Mouse (Mus musculus): ENCODE measurements around the gene 3300002I08Rik.
"Not testable (repeated sequence)": the region's sequence is repeated elsewhere in the genome, so short reads cannot be mapped to it uniquely, and the experiment has no call there.

The 3300002I08Rik gene

GRCm38 (mm10) chr2:150362113-150362877 is at the start of gene 3300002I08Rik:
Gene 3300002I08Rik (minus strand): TSS chr2:150362765.
- ChIA-PET CTCF (interaction anchor here in 2 of 4 experiments (0.6 to 1.5 kb wide), 2 partner anchors 51 to 1591 kb away, joined by 6 to 8 read pairs; partner anchors contain the start of gene Cst11 (in 1 of the 2)), POLR2A (interaction anchor here (0.6 to 1.7 kb wide), 14 partner anchors 9 to 317 kb away, joined by 3 to 46 read pairs (median 4); partner anchors contain the start of genes Apmap (in 1 of the 4), Zfp345 (in 1 of the 4) and Zfp442 (in 1 of the 4))

GRCm38 (mm10) chr2:150412146-150412545 is 49.6 kb upstream of the 3300002I08Rik start:
- POLR2A ChIA-PET: interaction anchor here in 2 of 4 experiments (0.9 to 1.2 kb wide), 3 partner anchors 9 to 101 kb away, joined by 3 to 7 read pairs (median 3); no protein-coding TSS in a partner anchor
- CTCF ChIA-PET: interaction anchor here in 1 of 4 experiments (0.6 kb wide), 1 partner anchor 10 kb away, joined by 6 read pairs; no protein-coding TSS in a partner anchor

- ChIA-PET CTCF (no interaction called here), POLR2A (no interaction called here)
Observed at GRCm38 (mm10) chr2:150390198-150390597, 27.6 kb upstream of the 3300002I08Rik start.

DNA sequence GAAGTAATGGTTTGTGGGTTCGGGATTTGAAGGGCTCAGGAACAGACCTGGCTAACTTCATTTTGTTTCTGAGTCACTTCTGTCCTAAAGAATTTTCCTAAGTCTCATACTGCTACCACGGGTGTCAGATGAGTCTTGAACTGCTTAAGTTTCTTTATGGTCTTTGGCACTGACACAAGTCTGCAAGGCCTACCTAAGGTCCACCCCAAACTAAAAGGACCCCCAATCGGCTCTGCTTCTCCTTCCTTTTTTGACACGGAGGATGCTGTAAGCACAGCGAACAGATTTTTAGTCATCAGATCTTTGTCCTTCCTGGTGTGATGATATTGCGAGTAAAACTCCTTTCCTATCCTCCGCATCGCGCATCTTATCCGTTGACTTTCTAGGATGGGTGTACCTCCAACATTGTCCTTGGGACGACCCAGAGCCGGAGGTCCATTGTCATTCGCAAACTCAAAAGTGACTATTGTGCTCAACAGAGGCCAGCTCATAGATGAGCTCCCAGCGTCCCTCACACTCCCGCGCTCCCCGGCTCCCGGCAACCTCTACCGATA is 23.1 kb upstream of the 3300002I08Rik start:
- CTCF ChIA-PET, POLR2A ChIA-PET: not testable (repeated sequence)

DNA sequence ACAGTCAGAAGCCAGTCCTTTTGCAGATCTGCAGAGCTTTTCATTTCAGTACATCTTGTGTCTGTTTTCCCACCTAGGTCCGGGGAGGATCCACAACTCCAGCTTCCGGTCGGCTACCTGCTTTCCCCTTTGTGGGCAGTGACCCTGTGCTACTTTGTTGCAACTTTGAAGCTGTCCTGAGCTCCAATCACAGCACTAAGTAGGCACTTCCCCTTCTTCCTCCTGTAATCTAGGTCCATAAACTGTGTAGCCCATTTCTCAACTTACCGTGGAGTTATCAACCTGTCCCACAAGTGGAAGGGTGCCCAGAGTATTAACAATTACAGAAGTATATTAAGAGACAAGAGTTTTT is 289 bp upstream of the 3300002I08Rik start:
- POLR2A ChIA-PET: interaction anchor here (0.7 to 1.7 kb wide), 11 partner anchors 8 to 298 kb away, joined by 3 to 46 read pairs (median 4); partner anchors contain the start of genes Zfp345 (in 1 of the 4) and Zfp442 (in 1 of the 4)
- CTCF ChIA-PET: interaction anchor here in 2 of 4 experiments (0.6 to 1.5 kb wide), 2 partner anchors 52 to 1592 kb away, joined by 6 to 8 read pairs; partner anchors contain the start of gene Cst11 (in 1 of the 2)

- POLR2A ChIA-PET, CTCF ChIA-PET: not testable (repeated sequence)
Observed at GRCm38 (mm10) chr2:150357136-150357535, 5.4 kb downstream of the 3300002I08Rik start.

DNA sequence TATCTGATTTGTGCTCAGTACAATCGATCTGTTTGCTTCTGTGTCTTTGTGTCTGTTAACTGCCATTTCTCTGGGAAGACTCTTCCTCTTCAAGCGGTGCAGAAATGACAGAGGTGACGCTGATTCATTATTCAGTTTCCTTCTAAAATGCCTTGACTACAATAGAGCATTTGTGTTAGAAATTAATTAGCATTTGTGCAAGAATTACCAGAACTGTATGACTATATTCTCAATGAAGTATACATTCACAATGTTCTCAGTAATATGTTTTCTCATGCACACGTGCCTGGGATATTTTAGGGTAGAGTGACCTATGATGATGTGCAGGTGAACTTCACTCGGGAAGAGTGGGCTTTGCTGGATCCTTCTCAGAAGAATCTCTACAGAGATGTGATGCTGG is 39.2 kb downstream of the 3300002I08Rik start, which contains the start of gene Gm10130:
Gm10130 (plus strand) TSS at position 301 of the 400 bp plus-strand sequence.
- CTCF ChIA-PET: no interaction called here
- POLR2A ChIA-PET: no interaction called here

- POLR2A ChIA-PET: interaction anchor here in 2 of 4 experiments (0.8 to 1.7 kb wide), 4 partner anchors 8 to 44 kb away, joined by 3 to 5 read pairs (median 4); partner anchors contain the start of gene 3300002I08Rik (in 1 of the 2)
- CTCF ChIA-PET: no interaction called here
Observed at GRCm38 (mm10) chr2:150318973-150319372, 43.6 kb downstream of the 3300002I08Rik start.

DNA sequence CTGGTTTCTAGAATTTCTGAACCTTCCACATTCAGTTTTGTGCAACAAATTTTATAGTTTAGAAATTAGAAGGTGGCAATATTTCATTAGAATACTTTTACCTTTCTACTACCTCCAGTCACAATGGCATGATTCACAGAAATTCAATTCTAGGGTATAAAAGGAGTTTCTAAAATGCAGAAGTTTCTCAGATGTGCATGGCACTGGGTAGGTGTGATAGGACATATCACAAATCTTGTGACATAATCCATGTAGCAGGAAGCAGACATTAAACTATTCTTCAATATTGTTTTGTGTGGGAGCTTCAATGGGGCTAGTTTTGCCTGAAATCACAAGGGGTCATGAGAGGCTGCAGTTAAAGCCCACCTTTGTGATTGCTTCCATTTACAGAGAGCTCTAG is 46.4 kb downstream of the 3300002I08Rik start:
- POLR2A ChIA-PET: interaction anchor here in 1 of 4 experiments (0.6 kb wide), 1 partner anchor 1311 kb away, joined by 6 read pairs; no protein-coding TSS in a partner anchor
- CTCF ChIA-PET: no interaction called here

- CTCF ChIA-PET: interaction anchor here in 3 of 4 experiments (0.6 to 1.4 kb wide), 7 partner anchors 15 to 438 kb away, joined by 3 to 6 read pairs (median 4); partner anchors contain the start of genes Gm14124 (in 2 of the 3), 3300002I08Rik (in 1 of the 3), Entpd6 (in 1 of the 3) and Gm14139 (in 1 of the 3)
- POLR2A ChIA-PET: interaction anchor here (0.6 to 1.9 kb wide), 33 partner anchors 8 to 1673 kb away, joined by 3 to 46 read pairs (median 4); partner anchors contain the start of genes 3300002I08Rik (in 4 of the 4), Gm14124 (in 2 of the 4), Zfp442 (in 2 of the 4) and Abhd12 (in 1 of the 4)
Observed at GRCm38 (mm10) chr2:150310952-150311884, 51.3 kb downstream of the 3300002I08Rik start.

- ChIA-PET CTCF (no interaction called here), POLR2A (interaction anchor here in 1 of 4 experiments (1.2 kb wide), 1 partner anchor 55 kb away, joined by 3 read pairs; the partner anchor contains the start of gene 3300002I08Rik)
Observed at GRCm38 (mm10) chr2:150307183-150307773, 55.3 kb downstream of the 3300002I08Rik start.

GRCm38 (mm10) chr2:150299096-150299495 is 63.5 kb downstream of the 3300002I08Rik start:
- CTCF ChIA-PET: no interaction called here
- POLR2A ChIA-PET: interaction anchor here in 2 of 4 experiments (0.7 kb wide), 2 partner anchors 12 to 485 kb away, joined by 3 to 5 read pairs; no protein-coding TSS in a partner anchor

- ChIA-PET CTCF (no interaction called here), POLR2A (interaction anchor here in 1 of 4 experiments (1.5 kb wide), 1 partner anchor 17 kb away, joined by 4 read pairs; no protein-coding TSS in a partner anchor)
Observed at GRCm38 (mm10) chr2:150293669-150294068, 68.9 kb downstream of the 3300002I08Rik start.

All from embryonic stem cell, embryonic (primary cell).